Mouse (Mus musculus): ENCODE data around the gene Ttn. TPM values are rescaled to one million over a fixed set of nuclear protein-coding genes. Genes with fewer than 3 reads are reported as not detected.

Gene Ttn
- total and polyA plus RNA-seq, 3 experiments = under 0.01 to 0.03 TPM; not detected in 1

GRCm38 (mm10) chr2:76843162-76843561, 139.2 kb downstream of the Ttn start:
- Histone ChIP-seq H3K4me3 (ENCODE audit: control insufficient read depth in 1 of 2, insufficient read depth in 1 of 2, low read depth in 2 of 2, low read length in 2 of 2) (no peak overlapping the region), H3K9ac (ENCODE audit: control insufficient read depth, low read depth, low read length, poor library complexity, severe bottlenecking) (no peak overlapping the region), H3K4me1 (ENCODE audit: control insufficient read depth in 1 of 2, insufficient read depth in 2 of 2, low read length in 2 of 2) (no peaks in the 10 kb centered on the region), H3K27me3 (ENCODE audit: control insufficient read depth in 1 of 2, insufficient read depth in 2 of 2, low read length in 2 of 2) (no peaks in the 10 kb centered on the region), H3K36me3 (ENCODE audit: control insufficient read depth in 1 of 2, insufficient read depth in 2 of 2, low read length in 2 of 2) (no peaks in the 10 kb centered on the region), H3K27ac (ENCODE audit: control insufficient read depth, low read depth, low read length) (no peak overlapping the region), H3K9me3 (replicated peaks; ENCODE audit: insufficient read depth, low read length) (no peaks in the 10 kb centered on the region), H3K79me2 (ENCODE audit: control insufficient read depth, insufficient read depth, low read length, poor library complexity) (no peaks in the 10 kb centered on the region)
- peak; percentile 7 for DNase-seq (ENCODE audit: low read depth, low spot score)
- no peak for TF ChIP-seq TAL1 (IDR thresholded peaks at IDR 0.05; ENCODE audit: low read length)
- TF ChIP-seq CTCF (IDR thresholded peaks at IDR 0.05 in 2 of 3, conservative IDR thresholded peaks at IDR 0.05 in 1 of 3; ENCODE audit: control insufficient read depth in 1 of 3, insufficient read depth in 1 of 3, low read depth in 2 of 3, low read length in 3 of 3, poor library complexity in 1 of 3, severe bottlenecking in 1 of 3) = peak in 2 of 3 experiments; percentile 20 to 28; a peak in 3 of 6 replicates

DNA sequence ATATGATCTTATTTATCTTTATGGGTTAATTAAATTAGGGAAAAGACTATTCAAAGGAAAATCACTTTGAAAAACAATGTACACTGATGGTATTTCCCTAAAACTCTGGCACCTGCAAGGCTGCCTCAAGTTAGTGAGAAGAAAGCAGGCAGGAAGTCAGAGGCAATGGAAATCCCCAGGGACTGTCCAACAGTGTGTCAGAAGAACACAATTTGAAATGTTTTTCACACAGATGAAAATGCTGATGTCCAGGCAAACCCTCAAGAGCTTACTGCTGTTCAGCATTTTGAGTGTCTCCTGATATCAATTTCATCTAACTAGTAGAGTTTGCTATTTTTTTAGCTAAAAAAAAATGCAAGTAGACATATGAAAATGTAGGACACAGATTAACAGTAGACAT, 161.9 kb downstream of the Ttn start:
- DNase-seq (ENCODE audit: low read depth, low spot score) = no peak
- no peaks in the 10 kb centered on the region for H3K9me3 ChIP-seq (replicated peaks; ENCODE audit: insufficient read depth, low read length)
- no peaks in the 10 kb centered on the region for H3K4me1 ChIP-seq (ENCODE audit: control insufficient read depth in 1 of 2, insufficient read depth in 2 of 2, low read length in 2 of 2)
- no peaks in the 10 kb centered on the region for H3K27me3 ChIP-seq (ENCODE audit: control insufficient read depth in 1 of 2, insufficient read depth in 2 of 2, low read length in 2 of 2)
- no peaks in the 10 kb centered on the region for H3K36me3 ChIP-seq (ENCODE audit: control insufficient read depth in 1 of 2, insufficient read depth in 2 of 2, low read length in 2 of 2)
- H3K9ac ChIP-seq (ENCODE audit: control insufficient read depth, low read depth, low read length, poor library complexity, severe bottlenecking) = no peak overlapping the region
- TF ChIP-seq POLR2A (IDR thresholded peaks at IDR 0.05; ENCODE audit: control insufficient read depth in 1 of 2, insufficient read depth in 1 of 2, low read depth in 1 of 2, low read length in 2 of 2, poor library complexity in 1 of 2) = no peak
- TF ChIP-seq USF2 (IDR thresholded peaks at IDR 0.05; ENCODE audit: borderline replicate concordance in 1 of 2, insufficient read depth in 1 of 2, low read depth in 1 of 2, low read length in 2 of 2) = no peak
- no peak for TF ChIP-seq POLR2AphosphoS2 (IDR thresholded peaks at IDR 0.05; ENCODE audit: low read length)
- no peaks in the 10 kb centered on the region for H3K79me2 ChIP-seq (ENCODE audit: control insufficient read depth, insufficient read depth, low read length, poor library complexity)
- no peak overlapping the region for H3K27ac ChIP-seq (ENCODE audit: control insufficient read depth, low read depth, low read length)
- no peak overlapping the region for H3K4me3 ChIP-seq (ENCODE audit: control insufficient read depth in 1 of 2, insufficient read depth in 1 of 2, low read depth in 2 of 2, low read length in 2 of 2)

GRCm38 (mm10) chr2:76817796-76818195, 164.6 kb downstream of the Ttn start:
- H3K27me3 ChIP-seq (ENCODE audit: control insufficient read depth in 1 of 2, insufficient read depth in 2 of 2, low read length in 2 of 2) = no peaks in the 10 kb centered on the region
- H3K4me1 ChIP-seq (ENCODE audit: control insufficient read depth in 1 of 2, insufficient read depth in 2 of 2, low read length in 2 of 2) = no peaks in the 10 kb centered on the region
- no peak for TF ChIP-seq RAD21 (IDR thresholded peaks at IDR 0.05; ENCODE audit: low read depth, low read length)
- TF ChIP-seq TAL1 (IDR thresholded peaks at IDR 0.05; ENCODE audit: low read length) = no peak
- TF ChIP-seq MEF2A (IDR thresholded peaks at IDR 0.05; ENCODE audit: extremely low read depth, insufficient replicate concordance, low read depth, low read length, poor library complexity, severe bottlenecking) = no peak
- TF ChIP-seq ZNF384 (IDR thresholded peaks at IDR 0.05; ENCODE audit: low read depth, low read length) = no peak
- TF ChIP-seq GABPA (IDR thresholded peaks at IDR 0.05; ENCODE audit: low read depth, low read length) = no peak
- no peak for TF ChIP-seq SMC3 (IDR thresholded peaks at IDR 0.05; ENCODE audit: low read depth, low read length)
- no peak for TF ChIP-seq POLR2AphosphoS2 (IDR thresholded peaks at IDR 0.05; ENCODE audit: low read length)
- TF ChIP-seq CTCF (IDR thresholded peaks at IDR 0.05 in 2 of 3, conservative IDR thresholded peaks at IDR 0.05 in 1 of 3; ENCODE audit: control insufficient read depth in 1 of 3, insufficient read depth in 1 of 3, low read depth in 2 of 3, low read length in 3 of 3, poor library complexity in 1 of 3, severe bottlenecking in 1 of 3) = no peak
- no peak for TF ChIP-seq E2F4 (IDR thresholded peaks at IDR 0.05; ENCODE audit: borderline replicate concordance, low read depth, low read length)
- TF ChIP-seq ELF1 (IDR thresholded peaks at IDR 0.05; ENCODE audit: low read depth, low read length) = no peak
- TF ChIP-seq MAZ (IDR thresholded peaks at IDR 0.05; ENCODE audit: low read depth, low read length) = no peak
- no peak for TF ChIP-seq MYB (IDR thresholded peaks at IDR 0.05; ENCODE audit: low read depth, low read length)
- TF ChIP-seq HCFC1 (IDR thresholded peaks at IDR 0.05; ENCODE audit: low read depth, low read length) = no peak
- TF ChIP-seq ETS1 (IDR thresholded peaks at IDR 0.05; ENCODE audit: low read depth, low read length) = no peak
- TF ChIP-seq MXI1 (IDR thresholded peaks at IDR 0.05; ENCODE audit: low read depth, low read length) = no peak
- no peak for TF ChIP-seq RCOR1 (IDR thresholded peaks at IDR 0.05; ENCODE audit: low read depth, low read length)
- TF ChIP-seq MAX (IDR thresholded peaks at IDR 0.05; ENCODE audit: low read length) = no peak
- TF ChIP-seq EP300 (IDR thresholded peaks at IDR 0.05; ENCODE audit: low read depth in 1 of 2, low read length in 2 of 2) = no peak
- no peak for TF ChIP-seq SIN3A (IDR thresholded peaks at IDR 0.05; ENCODE audit: low read length)

More at GRCm38 (mm10) chr2:76817796-76818195, 164.6 kb downstream of the Ttn start:
- H3K27ac ChIP-seq (ENCODE audit: control insufficient read depth, low read depth, low read length) = no peak overlapping the region
- no peak overlapping the region for H3K4me3 ChIP-seq (ENCODE audit: control insufficient read depth in 1 of 2, insufficient read depth in 1 of 2, low read depth in 2 of 2, low read length in 2 of 2)
- no peaks in the 10 kb centered on the region for H3K79me2 ChIP-seq (ENCODE audit: control insufficient read depth, insufficient read depth, low read length, poor library complexity)
- H3K9ac ChIP-seq (ENCODE audit: control insufficient read depth, low read depth, low read length, poor library complexity, severe bottlenecking) = no peak overlapping the region
- no peaks in the 10 kb centered on the region for H3K9me3 ChIP-seq (replicated peaks; ENCODE audit: insufficient read depth, low read length)
- no peaks in the 10 kb centered on the region for H3K36me3 ChIP-seq (ENCODE audit: control insufficient read depth in 1 of 2, insufficient read depth in 2 of 2, low read length in 2 of 2)
- DNase-seq (ENCODE audit: low read depth, low spot score) = no peak

Data from MEL (cell line).